Mouse (Mus musculus): ENCODE results near the gene Tmed9.

DNA sequence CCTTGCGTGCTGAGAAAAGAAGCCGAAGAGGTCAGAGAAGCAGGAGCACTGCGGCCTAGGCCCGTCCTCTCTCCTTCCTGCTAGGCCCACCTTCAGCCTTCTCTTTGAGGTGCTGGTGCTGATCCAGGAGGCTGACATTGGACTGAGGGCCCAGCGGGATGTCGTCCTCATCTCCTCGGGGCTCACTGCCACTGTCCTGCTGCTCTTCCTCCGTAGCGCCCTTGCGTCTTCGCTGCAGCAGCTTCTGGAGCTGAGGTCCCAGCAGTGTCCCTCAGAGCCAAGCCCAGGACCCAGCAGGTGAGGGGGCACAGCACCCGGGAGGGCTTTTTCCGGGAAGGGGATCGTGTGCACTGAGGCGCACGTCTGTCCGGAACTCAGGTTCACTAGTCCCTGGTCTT lies 37.7 kb upstream of the Tmed9 start:
- no peak for TF ChIP-seq CTCF (IDR thresholded peaks at IDR 0.05; ENCODE audit: low read depth, low read length)
- no peak for TF ChIP-seq POLR2A (IDR thresholded peaks at IDR 0.05; ENCODE audit: extremely low read depth, insufficient read depth, low read length)

Measured in liver, adult 2 months (tissue).